Mouse (Mus musculus) CH12.LX (cell line): Measurements from ENCODE around the gene Pam16. TPM values are rescaled to one million over a fixed set of nuclear protein-coding genes. Genes with fewer than 3 reads are reported as not detected.

ENCODE experiments used
- CTCF ChIP-seq, 2 experiments: IDR thresholded peaks in 1 of 2; conservative IDR thresholded peaks in 1 of 2; 2 replicates each; pipeline ENCODE4 v1.5.1; 2011 to 2012; ENCODE audit warnings: low read depth in 2 of 2, low read length in 2 of 2, improper control_type of control experiment in 1 of 2, inconsistent platforms in 1 of 2, mild to moderate bottlenecking in 1 of 2, moderate library complexity in 1 of 2
- EP300 ChIP-seq: IDR thresholded peaks from 2 replicates; pipeline ENCODE4 v1.6.1; 2011; ENCODE audit warnings: low read length, improper control_type of control experiment
- ETS1 ChIP-seq: conservative IDR thresholded peaks from 2 replicates; pipeline ENCODE4 v1.6.1; 2012; ENCODE audit warnings: low read depth, mild to moderate bottlenecking, inconsistent platforms, low read length, improper control_type of control experiment, moderate library complexity
- IRF4 ChIP-seq: IDR thresholded peaks from 2 replicates; pipeline ENCODE4 v1.6.1; 2014; ENCODE audit warnings: low read depth, mild to moderate bottlenecking, inconsistent platforms, low read length, improper control_type of control experiment
- KAT2A ChIP-seq: IDR thresholded peaks from 2 replicates; pipeline ENCODE4 v1.6.1; 2012; ENCODE audit warnings: low read length, improper control_type of control experiment, inconsistent platforms; ENCODE audit not compliant: insufficient replicate concordance
- MAFK ChIP-seq: IDR thresholded peaks from 2 replicates; pipeline ENCODE4 v1.6.1; 2011; ENCODE audit warnings: low read length, improper control_type of control experiment; ENCODE audit not compliant: insufficient replicate concordance
- MAZ ChIP-seq: IDR thresholded peaks from 2 replicates; pipeline ENCODE4 v1.6.1; 2012; ENCODE audit warnings: low read depth, mild to moderate bottlenecking, inconsistent platforms, low read length, improper control_type of control experiment, moderate library complexity
- MEF2A ChIP-seq: IDR thresholded peaks from 2 replicates; pipeline ENCODE4 v1.6.1; 2014; ENCODE audit warnings: low read depth, mild to moderate bottlenecking, inconsistent platforms, low read length, improper control_type of control experiment, borderline replicate concordance
- MXI1 ChIP-seq: IDR thresholded peaks from 2 replicates; pipeline ENCODE4 v1.6.1; 2011; ENCODE audit warnings: mild to moderate bottlenecking, low read depth, low read length, improper control_type of control experiment
- MYC ChIP-seq: IDR thresholded peaks from 2 replicates; pipeline ENCODE4 v1.6.1; 2011; ENCODE audit warnings: low read depth, mild to moderate bottlenecking, improper control_type of control experiment, low read length
- NRF1 ChIP-seq: IDR thresholded peaks from 2 replicates; pipeline ENCODE4 v1.6.1; 2014; ENCODE audit warnings: low read depth, mild to moderate bottlenecking, inconsistent platforms, low read length, improper control_type of control experiment, moderate library complexity
- RAD21 ChIP-seq: IDR thresholded peaks from 2 replicates; pipeline ENCODE4 v1.6.1; 2011; ENCODE audit warnings: low read depth, mild to moderate bottlenecking, low read length, improper control_type of control experiment, moderate library complexity
- SIN3A ChIP-seq: IDR thresholded peaks from 2 replicates; pipeline ENCODE4 v1.6.1; 2012; ENCODE audit warnings: low read length, improper control_type of control experiment, inconsistent platforms
- SMC3 ChIP-seq: IDR thresholded peaks from 2 replicates; pipeline ENCODE4 v1.6.1; 2011; ENCODE audit warnings: low read depth, low read length, improper control_type of control experiment
- TBP ChIP-seq: conservative IDR thresholded peaks from 2 replicates; pipeline ENCODE4 v1.6.1; 2011; ENCODE audit warnings: low read depth, low read length, improper control_type of control experiment
- USF1 ChIP-seq: IDR thresholded peaks from 2 replicates; pipeline ENCODE4 v1.6.1; 2014; ENCODE audit warnings: low read depth, mild to moderate bottlenecking, inconsistent platforms, low read length, improper control_type of control experiment
- ZC3H11A ChIP-seq: IDR thresholded peaks from 2 replicates; pipeline ENCODE4 v1.6.1; 2012; ENCODE audit warnings: low read depth, mild to moderate bottlenecking, inconsistent platforms, low read length, improper control_type of control experiment
- ZKSCAN1 ChIP-seq: IDR thresholded peaks from 2 replicates; pipeline ENCODE4 v1.6.1; 2012; ENCODE audit warnings: low read depth, inconsistent platforms, low read length, improper control_type of control experiment, borderline replicate concordance
- ZNF384 ChIP-seq: IDR thresholded peaks from 2 replicates; pipeline ENCODE4 v1.6.1; 2012; ENCODE audit warnings: low read depth, low read length, improper control_type of control experiment, inconsistent platforms
- polyA plus RNA-seq: library from polyadenylated mRNA; unstranded; fragments of >175 nt; gene quantifications from 2 replicates; pipeline ENCODE4 v1.2.1, GENCODE M21; 2012; ENCODE audit warnings: low read depth; ENCODE audit not compliant: insufficient read length
- total RNA-seq, 2 experiments: library from RNA; depleted of rRNA; stranded (reverse); fragments of 300-350 nt in 1 of 2; fragments of >200 nt in 1 of 2; gene quantifications; 2 replicates each; pipeline ENCODE4 v1.2.3; 2012 to 2014

Pam16 gene
- total and polyA plus RNA-seq, 3 experiments, result 11.6 to 152 (median 103) TPM

DNA sequence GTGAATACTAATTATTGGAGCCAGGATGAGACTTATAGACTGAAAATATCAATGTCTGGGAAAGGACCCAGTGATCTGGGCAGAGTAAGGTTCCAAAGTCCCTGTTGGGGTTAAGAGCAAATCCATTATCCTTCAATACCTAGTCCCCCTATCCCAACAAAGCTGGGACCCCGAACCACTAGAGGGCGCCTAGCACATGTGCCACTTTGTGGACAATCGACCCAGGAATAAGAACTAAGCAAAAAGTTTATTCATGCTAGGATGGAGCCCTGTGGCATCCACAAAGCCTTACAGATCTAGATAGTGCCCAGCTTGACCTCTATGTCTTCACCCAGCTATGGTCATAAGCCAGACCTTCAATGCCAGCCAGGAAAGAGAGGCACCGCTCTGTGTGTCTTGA lies 56.9 kb downstream of the Pam16 start (continued):
- TF ChIP-seq NRF1 (0 out of 2 replicates have a peak, but pooled peaks have one; percentile 20), SIN3A (peak; percentile 68; the same call in 1 of the 2 replicates), ZKSCAN1 (no peak), ETS1 (no peak), ZNF384 (peak; percentile 59; the same call in 1 of the 2 replicates), EP300 (no peak), MAZ (no peak), RAD21 (peak; percentile 92), USF1 (no peak), KAT2A (no peak), SMC3 (peak; percentile 98), TBP (no peak), MEF2A (peak; percentile 9; the same call in 1 of the 2 replicates), MXI1 (0 out of 2 replicates have a peak, but pooled peaks have one; percentile 29), CTCF (conservative IDR thresholded peaks at IDR 0.05 in 1 of 2, IDR thresholded peaks at IDR 0.05 in 1 of 2; ENCODE audit: low read depth in 2 of 2, low read length in 2 of 2) (peak; percentile 92 to 99), IRF4 (peak; percentile 58; the same call in 1 of the 2 replicates), MYC (peak; percentile 92), ZC3H11A (peak; percentile 67), MAFK (no peak)

Other genes starting within 250 kb of the Pam16 start
- gene Adcy9, start 204.5 kb downstream of the Pam16 start, total RNA-seq (2012; rRNA removed), result 2.2 and 3.1 TPM in 2 replicates
- 1.0 and 1.1 TPM in 2 replicates for gene Adcy9, start 204.5 kb downstream of the Pam16 start, total RNA-seq (2014; rRNA removed)
- gene Adcy9, start 204.5 kb downstream of the Pam16 start, polyA plus RNA-seq, result 0.97 and 1.2 TPM in 2 replicates
- 44.6 and 60.3 TPM in 2 replicates for gene Srl, start 83.2 kb downstream of the Pam16 start, total RNA-seq (2012; rRNA removed)
- gene Srl, start 83.2 kb downstream of the Pam16 start, total RNA-seq (2014; rRNA removed), result 62.7 and 88.8 TPM in 2 replicates
- gene Srl, start 83.2 kb downstream of the Pam16 start, polyA plus RNA-seq, result 71.3 and 77.9 TPM in 2 replicates
- gene Tfap4, start 65.1 kb downstream of the Pam16 start, total RNA-seq (2012; rRNA removed), result 23.5 and 27.5 TPM in 2 replicates
- gene Tfap4, start 65.1 kb downstream of the Pam16 start, total RNA-seq (2014; rRNA removed), result 24.0 and 25.0 TPM in 2 replicates
- gene Tfap4, start 65.1 kb downstream of the Pam16 start, polyA plus RNA-seq, result 43.3 and 46.6 TPM in 2 replicates
- gene Glis2, start 30.3 kb downstream of the Pam16 start, total RNA-seq (2012; rRNA removed), result 2.1 and 2.5 TPM in 2 replicates
- gene Glis2, start 30.3 kb downstream of the Pam16 start, total RNA-seq (2014; rRNA removed), result 0.39 and 0.59 TPM in 2 replicates
- gene Glis2, start 30.3 kb downstream of the Pam16 start, polyA plus RNA-seq, result 3.2 and 3.3 TPM in 2 replicates
- gene Vasn, start 15.0 kb upstream of the Pam16 start, total RNA-seq (2012; rRNA removed), result 1.4 and 2.0 TPM in 2 replicates
- gene Vasn, start 15.0 kb upstream of the Pam16 start, total RNA-seq (2014; rRNA removed), result 2.2 TPM in 2 replicates
- 4.1 and 5.0 TPM in 2 replicates for gene Vasn, start 15.0 kb upstream of the Pam16 start, polyA plus RNA-seq
- gene Dnaja3, start 15.0 kb upstream of the Pam16 start, total RNA-seq (2012; rRNA removed), result 80.4 and 81.8 TPM in 2 replicates
- 85.1 and 85.3 TPM in 2 replicates for gene Dnaja3, start 15.0 kb upstream of the Pam16 start, total RNA-seq (2014; rRNA removed)
- 51.5 and 56.6 TPM in 2 replicates for gene Dnaja3, start 15.0 kb upstream of the Pam16 start, polyA plus RNA-seq
- gene Coro7, start 54.8 kb upstream of the Pam16 start, total RNA-seq (2012; rRNA removed), result 19.8 and 20.0 TPM in 2 replicates
- 5.7 and 6.1 TPM in 2 replicates for gene Coro7, start 54.8 kb upstream of the Pam16 start, total RNA-seq (2014; rRNA removed)
- gene Coro7, start 54.8 kb upstream of the Pam16 start, polyA plus RNA-seq, result 40.2 and 43.2 TPM in 2 replicates
- gene Nmral1, start 94.4 kb upstream of the Pam16 start, total RNA-seq (2012; rRNA removed), result 20.0 and 20.3 TPM in 2 replicates
- 2.4 and 3.6 TPM in 2 replicates for gene Nmral1, start 94.4 kb upstream of the Pam16 start, total RNA-seq (2014; rRNA removed)
- gene Nmral1, start 94.4 kb upstream of the Pam16 start, polyA plus RNA-seq, result 3.2 TPM in 2 replicates
- 72.3 and 73.2 TPM in 2 replicates for gene Hmox2, start 101.4 kb upstream of the Pam16 start, total RNA-seq (2012; rRNA removed)
- gene Hmox2, start 101.4 kb upstream of the Pam16 start, total RNA-seq (2014; rRNA removed), result 74.0 and 80.4 TPM in 2 replicates
- gene Hmox2, start 101.4 kb upstream of the Pam16 start, polyA plus RNA-seq, result 91.9 and 121 TPM in 2 replicates
- 28.0 and 28.7 TPM in 2 replicates for gene Cdip1, start 165.3 kb upstream of the Pam16 start, total RNA-seq (2012; rRNA removed)
- 20.0 and 22.3 TPM in 2 replicates for gene Cdip1, start 165.3 kb upstream of the Pam16 start, total RNA-seq (2014; rRNA removed)
- 18.5 and 22.2 TPM in 2 replicates for gene Cdip1, start 165.3 kb upstream of the Pam16 start, polyA plus RNA-seq
- gene 4930562C15Rik, start 210.4 kb upstream of the Pam16 start, total RNA-seq (2012; rRNA removed), result 0.04 and 0.13 TPM in 2 replicates
- 0.11 and 0.20 TPM in 2 replicates for gene 4930562C15Rik, start 210.4 kb upstream of the Pam16 start, total RNA-seq (2014; rRNA removed)
- 0.59 and 0.80 TPM in 2 replicates for gene 4930562C15Rik, start 210.4 kb upstream of the Pam16 start, polyA plus RNA-seq